Mouse (Mus musculus) spleen, adult 2 months (tissue): ENCODE data around the gene Dyrk4.

Source experiments
- CTCF ChIP-seq: fragments of 200-500 bp; IDR thresholded peaks from 2 replicates; pipeline ENCODE4 v1.5.1; 2011; ENCODE audit warnings: mild to moderate bottlenecking, inconsistent platforms; ENCODE audit not compliant: insufficient read depth, insufficient read length, insufficient replicate concordance; ENCODE audit errors: extremely low read depth
- POLR2A ChIP-seq: fragments of 200-500 bp; IDR thresholded peaks from 2 replicates; pipeline ENCODE4 v1.6.1; 2011; ENCODE audit warnings: low read depth, low read length, inconsistent platforms

GRCm38 (mm10) chr6:126907876-126908275 lies 13.8 kb downstream of the Dyrk4 start:
- no peak for TF ChIP-seq POLR2A
- TF ChIP-seq CTCF: no peak
